Mouse (Mus musculus) urinary bladder, adult 18-20 months (tissue): ENCODE measurements around the gene Rpp14.

Source experiments
- DNase-seq, 2 experiments: peaks; one replicate each; pipeline ENCODE4 v3.0.0; 2022; ENCODE audit warnings: low spot score in 2 of 2, mixed read lengths in 2 of 2

Gene Rpp14

DNA sequence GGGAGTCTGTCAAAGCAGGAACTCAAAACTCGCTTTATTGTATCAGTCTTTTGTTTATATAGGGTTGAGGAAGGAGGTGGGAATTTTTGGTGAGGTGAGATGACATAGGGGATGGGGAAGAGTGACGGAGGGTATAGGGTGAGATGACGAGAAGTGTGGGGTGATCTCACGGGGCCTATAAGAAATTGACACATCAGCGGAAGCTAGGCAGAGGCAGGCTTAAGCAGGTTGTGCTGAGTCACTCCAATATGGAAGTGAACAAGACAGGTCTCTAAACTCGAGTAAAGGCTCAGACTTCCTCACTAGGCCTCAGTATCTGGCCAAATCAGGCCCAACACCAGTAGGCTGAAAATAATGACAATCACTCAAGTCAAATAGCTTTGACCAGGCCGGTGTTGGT is 20.2 kb upstream of the Rpp14 start:
- no peak for DNase-seq

- no peak for DNase-seq
Measured at GRCm38 (mm10) chr14:8062076-8062475, 18.1 kb upstream of the Rpp14 start.

GRCm38 (mm10) chr14:8062537-8063301 is 17.4 kb upstream of the Rpp14 start:
- no peak for DNase-seq

DNA sequence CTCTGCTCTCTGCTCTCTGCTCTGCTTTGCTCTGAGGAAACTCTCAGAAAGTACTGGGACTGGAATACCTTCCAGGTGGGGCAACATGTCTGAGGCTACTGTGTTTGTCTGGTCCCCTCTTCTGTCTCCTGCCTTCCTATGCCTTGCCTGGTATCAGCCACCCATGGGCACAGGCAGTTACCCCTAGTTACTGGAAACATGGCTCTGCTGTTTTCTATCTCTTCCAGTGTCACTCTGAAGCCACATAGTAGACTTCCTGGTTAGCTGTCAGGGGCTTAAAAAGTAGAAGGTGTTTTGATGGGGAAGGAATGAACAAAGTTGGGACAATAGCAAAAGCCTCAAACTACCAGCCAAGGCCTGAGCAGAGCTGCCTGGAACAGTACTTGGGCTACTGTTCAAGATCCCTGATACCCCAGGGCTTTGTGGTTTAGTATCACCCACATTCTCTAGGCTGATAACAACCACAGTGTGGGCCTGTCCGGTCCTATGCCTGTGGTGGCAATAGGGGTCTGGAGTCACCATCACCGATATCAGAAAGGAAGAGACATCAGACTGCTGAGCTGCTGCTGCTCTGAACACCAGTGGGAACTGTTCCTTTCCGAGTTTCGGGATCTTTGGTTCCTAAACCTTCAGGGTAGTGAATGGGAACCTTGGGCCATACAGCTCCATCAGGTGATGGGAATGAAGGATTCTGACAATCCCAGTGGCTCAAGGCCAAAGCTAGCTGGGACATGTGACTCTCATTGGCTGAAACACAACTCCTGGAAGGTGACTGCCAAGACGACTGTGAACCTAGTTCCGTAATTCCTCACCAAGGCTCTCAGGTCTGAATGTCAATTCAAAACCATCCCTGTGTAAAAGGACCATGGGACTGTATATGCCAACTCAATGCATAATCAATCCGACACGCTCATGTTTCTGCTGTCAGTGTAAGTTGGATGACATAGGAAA is 16.1 kb upstream of the Rpp14 start:
- DNase-seq = no peak

GRCm38 (mm10) chr14:8080718-8081117 is 551 bp downstream of the Rpp14 start:
- no peak for DNase-seq

- DNase-seq = no peak
Measured at GRCm38 (mm10) chr14:8082949-8083348, 2.8 kb downstream of the Rpp14 start.

DNA sequence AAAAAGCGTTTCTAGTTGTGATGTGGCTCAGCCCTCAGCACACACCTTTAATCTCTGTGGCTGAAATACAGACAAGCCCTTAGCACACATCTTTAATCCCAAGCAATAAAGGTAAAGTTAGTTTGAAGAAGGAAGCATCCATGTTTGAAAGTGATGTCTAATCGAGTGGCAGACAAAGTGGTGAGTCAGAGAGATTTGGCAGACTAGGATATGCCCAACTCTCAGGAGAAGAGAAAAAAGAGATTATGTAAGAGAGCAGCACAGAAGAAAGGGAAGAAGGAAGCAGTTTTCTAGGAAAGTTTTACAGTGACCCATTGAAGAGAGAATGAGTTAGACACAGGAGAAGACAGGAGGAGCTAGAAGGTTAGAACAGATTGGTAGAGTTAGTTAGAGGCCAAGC is 8.8 kb downstream of the Rpp14 start:
- DNase-seq = no peak

GRCm38 (mm10) chr14:8092573-8092972 is 12.4 kb downstream of the Rpp14 start:
- DNase-seq = no peak

GRCm38 (mm10) chr14:8093427-8093826 is 13.3 kb downstream of the Rpp14 start:
- DNase-seq = no peak

DNA sequence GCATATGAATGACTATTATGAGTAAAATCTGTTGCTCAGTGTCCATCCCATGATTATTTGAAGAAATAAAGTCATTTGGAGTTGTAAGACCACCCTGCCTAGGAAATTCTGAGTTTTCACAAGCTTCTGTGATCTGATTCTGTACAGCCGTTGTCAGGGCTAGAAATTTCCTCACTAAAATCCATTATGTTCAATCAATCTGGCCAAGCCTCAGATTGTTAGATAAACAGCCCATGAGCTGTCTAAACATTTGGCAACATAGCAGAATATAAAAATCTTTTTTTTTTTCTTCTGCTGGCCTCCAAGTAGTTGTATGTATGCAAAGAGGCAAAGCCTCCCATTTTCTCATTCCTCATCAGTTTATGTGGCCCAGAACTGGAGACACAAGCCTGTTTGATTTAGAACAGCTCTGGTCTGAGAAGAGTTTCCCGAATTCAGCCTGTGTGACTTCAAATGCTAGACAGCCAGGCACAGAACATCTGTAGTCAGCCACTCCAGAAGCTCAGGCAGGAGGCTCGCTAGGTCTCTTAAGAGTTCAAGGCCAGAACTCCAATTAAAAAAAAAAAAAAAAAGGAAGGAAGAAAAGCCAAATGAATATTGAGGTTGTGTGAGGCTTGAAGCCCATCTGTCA is 14.9 kb downstream of the Rpp14 start:
- DNase-seq = no peak

DNA sequence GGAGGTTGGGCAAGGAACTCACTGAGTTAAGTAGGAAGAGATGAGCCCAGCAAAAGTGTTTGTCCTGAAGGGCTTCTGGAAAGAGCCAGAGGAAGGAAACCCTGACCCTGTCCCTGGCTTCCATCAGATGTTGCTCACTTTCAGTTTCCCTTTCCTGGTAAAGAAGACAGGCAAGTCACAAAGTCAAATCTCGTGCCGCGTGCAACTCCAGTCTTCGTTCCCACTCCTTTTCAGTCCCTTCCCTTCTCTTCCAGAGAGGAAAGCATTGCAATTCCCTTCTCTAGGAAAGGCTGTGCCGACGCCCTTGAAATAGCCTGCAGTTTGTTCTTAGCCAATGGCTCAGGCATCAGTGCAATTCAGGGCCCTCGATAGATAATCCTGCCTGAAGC is 15.4 kb downstream of the Rpp14 start:
- DNase-seq = no peak

GRCm38 (mm10) chr14:8097978-8098686 is 18.0 kb downstream of the Rpp14 start, which contains the start of gene Pxk:
Pxk (plus strand) TSS chr14:8098211.
- DNase-seq = peak; percentile 90 to 91

GRCm38 (mm10) chr14:8098687-8098995 is 18.5 kb downstream of the Rpp14 start:
- DNase-seq = no peak

GRCm38 (mm10) chr14:8099561-8100021 is 19.4 kb downstream of the Rpp14 start:
- DNase-seq = peak in 1 of 2 experiments; percentile 37

DNA sequence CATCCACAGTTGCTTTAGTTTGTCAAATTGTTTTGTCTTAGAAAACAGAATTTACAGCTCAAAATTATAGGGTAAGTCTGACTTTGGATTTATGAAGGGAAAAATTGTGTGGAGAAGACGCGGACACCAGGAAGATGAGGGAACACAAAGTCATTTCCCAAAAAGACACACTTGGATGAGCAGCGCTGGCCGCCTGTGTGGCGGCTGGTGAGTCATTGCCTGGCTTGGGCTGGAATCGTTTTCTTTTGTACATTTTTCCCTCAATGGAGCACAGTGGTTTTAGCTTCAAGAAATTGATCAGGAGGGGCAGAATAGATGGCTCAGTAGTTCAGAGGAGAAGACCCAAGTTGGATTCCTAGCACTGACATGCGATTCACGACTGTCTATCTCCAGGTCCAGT is 21.7 kb downstream of the Rpp14 start:
- no peak for DNase-seq

DNA sequence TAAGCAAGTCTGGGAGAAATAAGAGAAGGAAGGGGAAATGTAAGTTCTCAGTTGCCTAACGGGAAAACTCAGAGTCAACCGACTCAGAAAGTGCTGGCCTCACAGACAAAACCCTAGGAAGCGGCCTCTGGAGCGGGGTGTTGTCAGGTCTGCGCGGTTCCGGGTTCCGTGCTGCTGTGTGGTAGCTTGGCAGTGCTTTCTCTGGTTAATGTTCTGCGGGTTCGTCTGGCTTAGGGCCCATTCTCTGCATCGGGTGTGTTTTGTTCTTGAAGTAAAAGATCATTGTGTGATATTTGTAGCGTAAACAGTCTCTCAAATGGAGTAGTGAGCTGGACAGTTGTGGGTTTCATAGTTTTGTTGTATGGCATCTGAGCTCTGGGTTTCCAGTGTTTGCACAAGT is 22.5 kb downstream of the Rpp14 start:
- DNase-seq = no peak

DNA sequence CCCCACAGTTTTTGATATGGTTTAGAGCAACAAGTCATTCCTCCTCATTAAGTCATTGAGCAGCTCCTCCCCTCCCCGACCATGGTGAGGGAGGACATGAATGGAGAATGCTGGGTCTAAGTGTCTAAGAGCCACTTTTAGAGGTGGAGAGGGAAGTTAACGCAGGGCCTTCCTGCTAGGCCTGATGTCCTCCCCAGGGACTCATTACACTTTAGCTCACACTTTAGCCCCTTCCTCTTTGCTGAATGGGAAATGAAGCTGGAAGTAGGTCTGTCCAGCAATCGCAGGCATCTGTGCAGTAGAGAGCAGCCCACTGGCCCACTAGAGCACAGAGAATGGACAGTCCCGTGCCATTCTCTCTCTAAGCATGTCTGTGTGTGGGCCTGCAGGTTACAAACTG is 27.9 kb downstream of the Rpp14 start:
- DNase-seq = no peak

- no peak for DNase-seq
Measured at GRCm38 (mm10) chr14:8108976-8109375, 28.8 kb downstream of the Rpp14 start.

GRCm38 (mm10) chr14:8111545-8111944 is 31.4 kb downstream of the Rpp14 start:
- DNase-seq = peak; percentile 14 to 40

- DNase-seq = no peak
Measured at GRCm38 (mm10) chr14:8112036-8112435, 31.9 kb downstream of the Rpp14 start.

DNA sequence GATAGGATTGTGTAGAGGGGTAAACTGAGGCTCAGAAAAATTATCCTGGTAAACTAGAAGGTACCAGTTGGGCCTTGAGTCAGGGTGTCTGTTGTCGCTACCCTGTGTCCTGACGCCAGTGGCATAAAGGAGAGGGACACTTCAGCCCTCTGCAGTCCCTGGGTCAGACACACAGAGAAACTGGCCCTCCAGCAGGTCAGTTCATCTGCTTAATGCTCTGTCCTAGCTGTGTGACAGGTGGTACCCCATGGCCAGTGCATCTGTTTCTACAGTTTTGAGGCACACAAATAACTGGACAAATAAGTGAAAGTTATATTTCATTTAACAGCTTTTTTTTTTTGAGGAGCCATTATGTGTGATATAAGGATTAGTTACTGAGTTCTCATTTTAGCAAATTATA is 33.4 kb downstream of the Rpp14 start:
- DNase-seq = no peak

DNA sequence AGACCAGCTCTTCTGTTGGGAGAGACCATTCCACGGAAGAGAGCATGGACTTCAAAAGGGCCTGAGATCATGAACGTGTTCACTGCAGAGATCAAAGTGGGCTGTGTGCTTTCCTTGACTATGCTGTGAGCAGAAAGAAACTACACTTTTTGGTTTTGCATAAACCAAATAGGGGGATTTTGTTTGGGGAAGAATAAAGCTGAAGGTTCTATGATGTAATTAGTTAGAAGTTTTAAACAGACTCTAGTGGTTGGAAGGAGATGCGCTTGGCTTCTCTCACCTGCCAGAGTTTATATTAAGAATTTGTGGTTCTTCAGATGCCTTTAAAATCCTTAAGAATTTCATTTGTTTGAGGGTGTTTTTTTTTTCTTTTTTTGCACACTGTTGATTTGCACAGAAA is 34.1 kb downstream of the Rpp14 start:
- no peak for DNase-seq
